Mouse (Mus musculus): Measurements from ENCODE around the gene Ly6g5c. TPM values are rescaled to one million over a fixed set of nuclear protein-coding genes. Genes with fewer than 3 reads are reported as not detected.
"Not testable (repeated sequence)": the region's sequence is repeated elsewhere in the genome, so short reads cannot be mapped to it uniquely, and the experiment has no call there.

Ly6g5c gene
- total RNA-seq, 1 experiment from 2014 or later = not detected

GRCm38 (mm10) chr17:35111774-35112173, 3.7 kb downstream of the Ly6g5c start:
- no peak for DNase-seq

GRCm38 (mm10) chr17:35115046-35116019, 7.3 kb downstream of the Ly6g5c start, which contains the start of gene Ly6g5b:
Ly6g5b (minus strand) TSS chr17:35115428.
- peak; percentile 37 for DNase-seq

- DNase-seq = peak; percentile 59
Observed at GRCm38 (mm10) chr17:35120745-35121142, 12.7 kb downstream of the Ly6g5c start.

GRCm38 (mm10) chr17:35121143-35121799, 13.2 kb downstream of the Ly6g5c start, which contains the start of gene Gpank1:
Gpank1 (plus strand) TSS chr17:35121455.
- DNase-seq = peak; percentile 97

GRCm38 (mm10) chr17:35121871-35122303, 13.8 kb downstream of the Ly6g5c start, which contains the start of gene Csnk2b:
Csnk2b (minus strand) TSS chr17:35122053.
- peak; percentile 41 for DNase-seq

GRCm38 (mm10) chr17:35123287-35123686, 15.2 kb downstream of the Ly6g5c start:
- DNase-seq = not testable (repeated sequence)

- DNase-seq = not testable (repeated sequence)
Observed at GRCm38 (mm10) chr17:35124261-35124896, 16.3 kb downstream of the Ly6g5c start.

- DNase-seq = no peak
Observed at GRCm38 (mm10) chr17:35125081-35125480, 17.0 kb downstream of the Ly6g5c start.

- DNase-seq = no peak
Observed at GRCm38 (mm10) chr17:35125578-35125977, 17.5 kb downstream of the Ly6g5c start.

- peak; percentile 81 for DNase-seq
Observed at GRCm38 (mm10) chr17:35126206-35126611, 18.1 kb downstream of the Ly6g5c start, which contains the start of gene D17H6S53E. D17H6S53E (plus strand) TSS chr17:35126373.

- DNase-seq = no peak
Observed at GRCm38 (mm10) chr17:35127017-35127416, 18.9 kb downstream of the Ly6g5c start.

- DNase-seq = no peak
Observed at GRCm38 (mm10) chr17:35128996-35129395, 20.9 kb downstream of the Ly6g5c start.

- DNase-seq = no peak
Observed at GRCm38 (mm10) chr17:35131038-35131437, 23.0 kb downstream of the Ly6g5c start.

- no peak for DNase-seq
Observed at GRCm38 (mm10) chr17:35131500-35132173, 23.6 kb downstream of the Ly6g5c start, which contains the start of gene Apom. Apom (minus strand) TSS chr17:35132050.

GRCm38 (mm10) chr17:35132174-35132560, 24.1 kb downstream of the Ly6g5c start:
- no peak for DNase-seq

- no peak for DNase-seq
Observed at GRCm38 (mm10) chr17:35133517-35133916, 25.4 kb downstream of the Ly6g5c start.

- peak; percentile 93 for DNase-seq
Observed at GRCm38 (mm10) chr17:35134801-35135590, 26.9 kb downstream of the Ly6g5c start, which contains the start of gene Bag6. Bag6 (plus strand) TSS chr17:35135178.

- DNase-seq = no peak
Observed at GRCm38 (mm10) chr17:35135591-35136320, 27.7 kb downstream of the Ly6g5c start.

GRCm38 (mm10) chr17:35139269-35139668, 31.2 kb downstream of the Ly6g5c start:
- no peak for DNase-seq

GRCm38 (mm10) chr17:35140490-35140996, 32.5 kb downstream of the Ly6g5c start:
- peak; percentile 47 for DNase-seq
